8 mouse cellular contexts compared by ENCODE assay signal in the genomic region with DNA sequence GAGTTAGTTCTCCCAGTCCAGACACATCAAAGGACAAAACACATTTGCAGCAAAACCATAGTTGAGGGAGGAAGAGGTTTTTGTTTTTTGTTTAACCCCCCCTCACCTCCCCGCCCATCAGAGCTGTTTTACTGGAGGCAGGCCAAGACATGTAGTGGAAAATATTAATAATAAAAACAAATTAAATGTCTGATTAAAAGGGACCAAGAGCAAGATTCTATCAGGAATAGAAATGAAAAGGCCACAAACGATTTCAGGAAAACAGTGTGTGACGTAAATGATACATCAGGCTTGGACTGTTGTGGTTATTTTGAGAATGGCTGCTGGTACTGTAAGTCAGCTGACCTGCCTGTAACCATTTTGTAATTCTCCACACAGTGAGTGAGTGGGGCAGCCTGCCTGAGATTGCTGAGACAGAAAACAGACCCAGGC.
A peak's percentile ranks its signal among the peaks of the same experiment; 100 is the strongest.
DNase-seq lines count a peak whose midpoint lies in the region; ATAC-seq lines count a peak whose summit lies in the region.

No protein-coding gene starts in this region.

- no peaks in the 10 kb centered on the region for H3K9me3 ChIP-seq in liver, embryonic 12.5 days (replicated peaks)

- H3K27ac ChIP-seq in liver, embryonic 12.5 days, result no peak overlapping the region

- no peaks in the 10 kb centered on the region for H3K36me3 ChIP-seq in liver, embryonic 12.5 days

- no peak for ATAC-seq in liver, embryonic 12.5 days

- peak; percentile 24 for DNase-seq in gastrocnemius, postnatal 25 days
- DNase-seq in gastrocnemius, adult 18-20 months (ENCODE audit: low spot score), result no peak
- peak; percentile 73 for DNase-seq in MN1 (ENCODE audit: low spot score)
- DNase-seq in fibroblast of lung, adult 2 months (ENCODE audit: low read depth), result peak; percentile 67
- peak; percentile 81 for DNase-seq in induced T-regulatory cell, adult 2 months (ENCODE audit: low read depth)
- DNase-seq in natural killer cell, adult 2 months (ENCODE audit: low spot score in 2 of 2), result peak; percentile 20 to 53
- no peak for DNase-seq in layer of hippocampus, postnatal 10 days (ENCODE audit: low spot score in 2 of 2)

- H3K27me3 ChIP-seq in liver, embryonic 12.5 days (replicated peaks), result no peaks in the 10 kb centered on the region

- H3K4me3 ChIP-seq in liver, embryonic 12.5 days, result no peak overlapping the region

- 42% methylated on average over 3 of the region's 3 CpGs for WGBS in liver, embryonic 12.5 days (ENCODE audit: insufficient replicate concordance)

- H3K9ac ChIP-seq in liver, embryonic 12.5 days, result no peak overlapping the region

- H3K4me2 ChIP-seq in liver, embryonic 12.5 days, result no peak overlapping the region

- peaks cover 15% of the 10 kb centered on the region; the same call in 1 of the 2 replicates for H3K4me1 ChIP-seq in liver, embryonic 12.5 days

Comparison
In these comparisons a context has a peak if more than half of its experiments do, and no peak if none do; other contexts are left out.
1. DNase-seq: peak in gastrocnemius, postnatal 25 days (single experiment), MN1 (single experiment), fibroblast of lung, adult 2 months (single experiment), induced T-regulatory cell, adult 2 months (single experiment) and natural killer cell, adult 2 months (2 of 2); none in gastrocnemius, adult 18-20 months (single experiment) and layer of hippocampus, postnatal 10 days (0 of 2).